Mouse (Mus musculus): ENCODE measurements at regions not wholly inside any gene's neighbourhood (a gene's known extent, or its start where the extent isn't known, plus 50 kb on each side); places are given as distances from the start of the nearest gene placed in this dataset.

GRCm38 (mm10) chr13:114681196-114681595, 136.8 kb upstream of the Mocs2 start:
- Histone ChIP-seq H3K4me3 (no peak overlapping the region), H3K79me2 (replicated peaks; ENCODE audit: control insufficient read depth, insufficient read depth, low read length) (no peaks in the 10 kb centered on the region), H3K36me3 (ENCODE audit: control insufficient read depth, insufficient read depth, low read length) (no peaks in the 10 kb centered on the region), H3K27ac (no peak overlapping the region), H3K4me1 (ENCODE audit: control insufficient read depth, insufficient read depth, low read length) (peaks cover 2% of the 10 kb centered on the region; the same call in 1 of the 2 replicates), H3K9ac (ENCODE audit: low read depth, low read length) (no peak overlapping the region), H3K27me3 (ENCODE audit: control insufficient read depth, insufficient read depth, low read length) (no peaks in the 10 kb centered on the region)
- peak in 1 of 2 experiments; percentile 7 for DNase-seq
- no peak for TF ChIP-seq CTCF (IDR thresholded peaks at IDR 0.05)
- no peak for TF ChIP-seq EP300 (IDR thresholded peaks at IDR 0.05; ENCODE audit: insufficient read depth, low read depth, low read length)
- TF ChIP-seq POLR2A (IDR thresholded peaks at IDR 0.05; ENCODE audit: insufficient read depth, low read depth, low read length), result no peak
- 56% methylated on average over 4 of the region's 4 CpGs for WGBS
- intact Hi-C loops (cut with DNase I), result no loop called here

- DNase-seq, result no peak
- H3K9ac ChIP-seq (ENCODE audit: low read depth, low read length), result no peak overlapping the region
- no peaks in the 10 kb centered on the region for H3K79me2 ChIP-seq (replicated peaks; ENCODE audit: control insufficient read depth, insufficient read depth, low read length)
- intact Hi-C loops (cut with DNase I), result no loop called here
- no peak for TF ChIP-seq POLR2A (IDR thresholded peaks at IDR 0.05; ENCODE audit: insufficient read depth, low read depth, low read length)
- no peak for TF ChIP-seq EP300 (IDR thresholded peaks at IDR 0.05; ENCODE audit: insufficient read depth, low read depth, low read length)
- no peak for TF ChIP-seq CTCF (IDR thresholded peaks at IDR 0.05)
- H3K27ac ChIP-seq, result no peak overlapping the region
- H3K27me3 ChIP-seq (ENCODE audit: control insufficient read depth, insufficient read depth, low read length), result no peaks in the 10 kb centered on the region
- H3K4me1 ChIP-seq (ENCODE audit: control insufficient read depth, insufficient read depth, low read length), result peaks cover 2% of the 10 kb centered on the region; the same call in 1 of the 2 replicates
- WGBS, result 38% methylated on average over 4 of the region's 4 CpGs
- H3K4me3 ChIP-seq, result no peak overlapping the region
- no peaks in the 10 kb centered on the region for H3K36me3 ChIP-seq (ENCODE audit: control insufficient read depth, insufficient read depth, low read length)
Observed at GRCm38 (mm10) chr13:114681887-114682286, 136.1 kb upstream of the Mocs2 start.

- no peak for DNase-seq
- Histone ChIP-seq H3K27ac (no peak overlapping the region), H3K4me1 (ENCODE audit: control insufficient read depth, insufficient read depth, low read length) (peaks cover 2% of the 10 kb centered on the region; the same call in 1 of the 2 replicates), H3K9ac (ENCODE audit: low read depth, low read length) (no peak overlapping the region), H3K36me3 (ENCODE audit: control insufficient read depth, insufficient read depth, low read length) (no peaks in the 10 kb centered on the region), H3K79me2 (replicated peaks; ENCODE audit: control insufficient read depth, insufficient read depth, low read length) (no peaks in the 10 kb centered on the region), H3K27me3 (ENCODE audit: control insufficient read depth, insufficient read depth, low read length) (no peaks in the 10 kb centered on the region), H3K4me3 (no peak overlapping the region)
- WGBS, result 93% methylated on average over 5 of the region's 5 CpGs
- intact Hi-C loops (cut with DNase I), result no loop called here
- no peak for TF ChIP-seq POLR2A (IDR thresholded peaks at IDR 0.05; ENCODE audit: insufficient read depth, low read depth, low read length)
- TF ChIP-seq CTCF (IDR thresholded peaks at IDR 0.05), result no peak
- no peak for TF ChIP-seq EP300 (IDR thresholded peaks at IDR 0.05; ENCODE audit: insufficient read depth, low read depth, low read length)
Observed at GRCm38 (mm10) chr13:114682891-114683290, 135.1 kb upstream of the Mocs2 start.

GRCm38 (mm10) chr13:114684298-114684697, 133.7 kb upstream of the Mocs2 start:
- no peak for DNase-seq
- WGBS, result 11% methylated on average over 1 of the region's 1 CpGs
- H3K4me3 ChIP-seq, result no peak overlapping the region
- peaks cover 2% of the 10 kb centered on the region; the same call in 1 of the 2 replicates for H3K4me1 ChIP-seq (ENCODE audit: control insufficient read depth, insufficient read depth, low read length)
- intact Hi-C loops (cut with DNase I), result no loop called here
- no peaks in the 10 kb centered on the region for H3K36me3 ChIP-seq (ENCODE audit: control insufficient read depth, insufficient read depth, low read length)
- H3K27ac ChIP-seq, result no peak overlapping the region
- no peaks in the 10 kb centered on the region for H3K27me3 ChIP-seq (ENCODE audit: control insufficient read depth, insufficient read depth, low read length)
- TF ChIP-seq POLR2A (IDR thresholded peaks at IDR 0.05; ENCODE audit: insufficient read depth, low read depth, low read length) (no peak), CTCF (IDR thresholded peaks at IDR 0.05) (no peak), EP300 (IDR thresholded peaks at IDR 0.05; ENCODE audit: insufficient read depth, low read depth, low read length) (no peak)
- H3K79me2 ChIP-seq (replicated peaks; ENCODE audit: control insufficient read depth, insufficient read depth, low read length), result no peaks in the 10 kb centered on the region
- no peak overlapping the region for H3K9ac ChIP-seq (ENCODE audit: low read depth, low read length)

- TF ChIP-seq CTCF (IDR thresholded peaks at IDR 0.05), result no peak
- no peak for TF ChIP-seq POLR2A (IDR thresholded peaks at IDR 0.05; ENCODE audit: insufficient read depth, low read depth, low read length)
- no peak for TF ChIP-seq EP300 (IDR thresholded peaks at IDR 0.05; ENCODE audit: insufficient read depth, low read depth, low read length)
- Histone ChIP-seq H3K27ac (no peak overlapping the region), H3K79me2 (replicated peaks; ENCODE audit: control insufficient read depth, insufficient read depth, low read length) (no peaks in the 10 kb centered on the region), H3K9ac (ENCODE audit: low read depth, low read length) (no peak overlapping the region), H3K36me3 (ENCODE audit: control insufficient read depth, insufficient read depth, low read length) (no peaks in the 10 kb centered on the region), H3K27me3 (ENCODE audit: control insufficient read depth, insufficient read depth, low read length) (no peaks in the 10 kb centered on the region), H3K4me1 (ENCODE audit: control insufficient read depth, insufficient read depth, low read length) (peaks cover 2% of the 10 kb centered on the region; the same call in 1 of the 2 replicates), H3K4me3 (no peak overlapping the region)
- DNase-seq, result no peak
- WGBS, result 82% methylated on average over 4 of the region's 4 CpGs
- intact Hi-C loops (cut with DNase I), result no loop called here
Observed at GRCm38 (mm10) chr13:114685368-114685767, 132.7 kb upstream of the Mocs2 start.

- Histone ChIP-seq H3K79me2 (replicated peaks; ENCODE audit: control insufficient read depth, insufficient read depth, low read length) (no peaks in the 10 kb centered on the region), H3K36me3 (ENCODE audit: control insufficient read depth, insufficient read depth, low read length) (no peaks in the 10 kb centered on the region), H3K27ac (no peak overlapping the region), H3K4me3 (no peak overlapping the region), H3K9ac (ENCODE audit: low read depth, low read length) (no peak overlapping the region), H3K27me3 (ENCODE audit: control insufficient read depth, insufficient read depth, low read length) (no peaks in the 10 kb centered on the region), H3K4me1 (ENCODE audit: control insufficient read depth, insufficient read depth, low read length) (no peaks in the 10 kb centered on the region)
- 34% methylated on average over 2 of the region's 2 CpGs for WGBS
- intact Hi-C loops (cut with DNase I), result no loop called here
- DNase-seq, result no peak
- TF ChIP-seq EP300 (IDR thresholded peaks at IDR 0.05; ENCODE audit: insufficient read depth, low read depth, low read length) (no peak), CTCF (IDR thresholded peaks at IDR 0.05) (no peak), POLR2A (IDR thresholded peaks at IDR 0.05; ENCODE audit: insufficient read depth, low read depth, low read length) (no peak)
Observed at GRCm38 (mm10) chr13:114712601-114713000, 105.4 kb upstream of the Mocs2 start.

All from heart, adult 2 months (tissue).